ENCODE assay signal across 20 mouse cellular contexts in the genomic region with DNA sequence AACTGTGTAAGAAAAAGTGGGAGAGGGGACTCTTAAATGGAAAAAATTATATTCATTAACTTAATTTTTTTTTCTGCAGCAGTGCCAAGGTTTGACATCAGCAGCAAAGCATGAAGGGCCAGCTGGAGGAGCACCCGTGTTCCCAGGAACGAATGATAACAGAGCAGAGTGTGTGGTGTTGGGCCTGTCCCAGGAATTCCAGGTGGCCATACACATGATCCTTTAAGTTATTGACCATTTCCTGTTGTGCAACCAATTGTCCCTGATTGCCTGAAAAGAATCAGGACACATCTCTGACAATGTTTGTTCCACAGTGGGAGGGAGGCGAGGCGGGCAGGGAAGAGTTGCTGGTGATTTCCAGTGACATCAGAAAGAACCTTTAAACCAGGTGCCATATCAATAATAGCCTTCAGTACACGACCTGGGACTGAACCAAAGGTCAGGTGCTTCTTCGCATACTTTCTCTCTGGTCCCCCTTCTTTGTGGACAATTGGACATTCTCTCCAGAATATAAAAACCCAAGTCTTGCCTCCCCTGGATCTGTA.
DNase-seq lines count a peak whose midpoint lies in the region; ATAC-seq lines count a peak whose summit lies in the region.
"Had no signal": no experiment of that assay in that cellular context is flagged by ENCODE, and none has a peak within 500 bp of the region (broad histone marks: within the 10 kb centered on the region; RNA-seq: fewer than 3 reads in every experiment).

No protein-coding gene starts in this region.

- no peak for DNase-seq in heart, embryonic 10.5 days (ENCODE audit: low spot score)
- DNase-seq in heart, adult 8-10 months (ENCODE audit: low spot score), result no peak
- peak; percentile 32 for DNase-seq in brain, adult 2 months (ENCODE audit: low read depth, low spot score)
- DNase-seq in heart, postnatal 10 days, result peak; percentile 43 to 53
- DNase-seq: adrenal gland, postnatal 10 days; cerebellum, adult 11-12 months; cerebellum, adult 9-11 months; gastrocnemius, adult 2 months; gastrocnemius, postnatal 25 days; kidney, adult 11 months had no signal

- H3K4me3 ChIP-seq in heart, embryonic 10.5 days, result no peak overlapping the region
- no peak overlapping the region for H3K4me3 ChIP-seq in midbrain, embryonic 15.5 days
- no peak overlapping the region for H3K4me3 ChIP-seq in midbrain, embryonic 13.5 days (replicated peaks)
- H3K4me3 ChIP-seq in hindbrain, embryonic 13.5 days, result no peak overlapping the region
- H3K4me3 ChIP-seq: embryonic facial prominence, embryonic 15.5 days; erythroblast, embryonic 14.5 days; forebrain, embryonic 10.5 days; gastrocnemius, adult 2 months; hindbrain, embryonic 12.5 days had no signal

- intact Hi-C loops in heart, postnatal 10 days (cut with DNase I), result no loop called here

- 63% methylated on average over 6 of the region's 6 CpGs for WGBS in heart, embryonic 10.5 days
- WGBS in midbrain, embryonic 15.5 days, result 80% methylated on average over 6 of the region's 6 CpGs
- 86% methylated on average over 6 of the region's 6 CpGs for WGBS in midbrain, embryonic 13.5 days
- 77% methylated on average over 6 of the region's 6 CpGs for WGBS in hindbrain, embryonic 13.5 days

- peak overlapping the region; percentile 57 for H3K27ac ChIP-seq in heart, embryonic 10.5 days
- 0 out of 2 replicates have a peak overlapping the region, but pooled peaks have one; percentile 12 for H3K27ac ChIP-seq in midbrain, embryonic 15.5 days
- no peak overlapping the region for H3K27ac ChIP-seq in midbrain, embryonic 13.5 days
- no peak overlapping the region for H3K27ac ChIP-seq in hindbrain, embryonic 13.5 days
- H3K27ac ChIP-seq: embryonic facial prominence, embryonic 15.5 days; forebrain, embryonic 10.5 days; gastrocnemius, adult 2 months; hindbrain, embryonic 12.5 days; hindbrain, postnatal 0 days had no signal

- no peaks in the 10 kb centered on the region for H3K9me3 ChIP-seq in heart, embryonic 10.5 days
- no peaks in the 10 kb centered on the region for H3K9me3 ChIP-seq in midbrain, embryonic 15.5 days
- H3K9me3 ChIP-seq in midbrain, embryonic 13.5 days, result no peaks in the 10 kb centered on the region
- no peaks in the 10 kb centered on the region for H3K9me3 ChIP-seq in hindbrain, embryonic 13.5 days
- H3K9me3 ChIP-seq: embryonic facial prominence, embryonic 15.5 days; forebrain, embryonic 10.5 days; hindbrain, embryonic 12.5 days had no signal

- no peaks in the 10 kb centered on the region for H3K27me3 ChIP-seq in heart, embryonic 10.5 days (ENCODE audit: insufficient read depth, poor library complexity, severe bottlenecking)
- H3K27me3 ChIP-seq in midbrain, embryonic 15.5 days (replicated peaks), result no peaks in the 10 kb centered on the region
- no peaks in the 10 kb centered on the region for H3K27me3 ChIP-seq in midbrain, embryonic 13.5 days
- no peaks in the 10 kb centered on the region for H3K27me3 ChIP-seq in hindbrain, embryonic 13.5 days
- H3K27me3 ChIP-seq: embryonic facial prominence, embryonic 15.5 days had no signal

- H3K9ac ChIP-seq in midbrain, embryonic 15.5 days, result no peak overlapping the region
- no peak overlapping the region for H3K9ac ChIP-seq in midbrain, embryonic 13.5 days (replicated peaks)
- H3K9ac ChIP-seq in hindbrain, embryonic 13.5 days, result no peak overlapping the region
- H3K9ac ChIP-seq: embryonic facial prominence, embryonic 15.5 days; hindbrain, embryonic 12.5 days had no signal

- no peak overlapping the region for H3K4me2 ChIP-seq in midbrain, embryonic 15.5 days
- H3K4me2 ChIP-seq in midbrain, embryonic 13.5 days (replicated peaks), result no peak overlapping the region
- no peak overlapping the region for H3K4me2 ChIP-seq in hindbrain, embryonic 13.5 days
- H3K4me2 ChIP-seq: embryonic facial prominence, embryonic 15.5 days; hindbrain, embryonic 12.5 days had no signal

- no peaks in the 10 kb centered on the region for H3K36me3 ChIP-seq in heart, embryonic 10.5 days
- H3K36me3 ChIP-seq in midbrain, embryonic 15.5 days (replicated peaks), result no peaks in the 10 kb centered on the region
- H3K36me3 ChIP-seq in midbrain, embryonic 13.5 days, result no peaks in the 10 kb centered on the region
- no peaks in the 10 kb centered on the region; the same call in 1 of the 2 replicates for H3K36me3 ChIP-seq in hindbrain, embryonic 13.5 days
- H3K36me3 ChIP-seq: embryonic facial prominence, embryonic 15.5 days; hindbrain, embryonic 12.5 days had no signal

- H3K4me1 ChIP-seq in heart, embryonic 10.5 days, result peaks cover 39% of the 10 kb centered on the region
- H3K4me1 ChIP-seq in midbrain, embryonic 15.5 days, result peaks cover 20% of the 10 kb centered on the region
- peaks cover 28% of the 10 kb centered on the region for H3K4me1 ChIP-seq in midbrain, embryonic 13.5 days (replicated peaks)
- peaks cover 35% of the 10 kb centered on the region for H3K4me1 ChIP-seq in hindbrain, embryonic 13.5 days (replicated peaks)

- no peak for ATAC-seq in midbrain, embryonic 15.5 days (replicated peaks)
- ATAC-seq in midbrain, embryonic 13.5 days, result no peak
- ATAC-seq in hindbrain, embryonic 13.5 days (ENCODE audit: low FRiP score), result no peak
- no peak for ATAC-seq in megakaryocyte, adult 5-6 weeks (ENCODE audit: poor library complexity, severe bottlenecking)
- ATAC-seq: forebrain, embryonic 14.5 days; hindbrain, postnatal 0 days had no signal

Comparison
In these comparisons a context has a peak if more than half of its experiments do, and no peak if none do; other contexts are left out.
1. DNase-seq: peak in brain, adult 2 months (single experiment) and heart, postnatal 10 days (2 of 2); none in heart, embryonic 10.5 days (single experiment) and heart, adult 8-10 months (single experiment).
2. H3K27ac ChIP-seq: peak in heart, embryonic 10.5 days (single experiment) and midbrain, embryonic 15.5 days (single experiment); none in midbrain, embryonic 13.5 days (single experiment) and hindbrain, embryonic 13.5 days (single experiment).